Mouse (Mus musculus): ENCODE measurements around the gene Nfe2l1.

GRCm38 (mm10) chr11:96837298-96837697, 7.5 kb upstream of the Nfe2l1 start:
- no peak for TF ChIP-seq EP300 (IDR thresholded peaks at IDR 0.05)
- peak; percentile 68 for TF ChIP-seq CTCF (IDR thresholded peaks at IDR 0.05)
